Mouse (Mus musculus): ENCODE measurements at regions not wholly inside any gene's neighbourhood (a gene's known extent, or its start where the extent isn't known, plus 50 kb on each side); places are given as distances from the start of the nearest gene placed in this dataset.

DNA sequence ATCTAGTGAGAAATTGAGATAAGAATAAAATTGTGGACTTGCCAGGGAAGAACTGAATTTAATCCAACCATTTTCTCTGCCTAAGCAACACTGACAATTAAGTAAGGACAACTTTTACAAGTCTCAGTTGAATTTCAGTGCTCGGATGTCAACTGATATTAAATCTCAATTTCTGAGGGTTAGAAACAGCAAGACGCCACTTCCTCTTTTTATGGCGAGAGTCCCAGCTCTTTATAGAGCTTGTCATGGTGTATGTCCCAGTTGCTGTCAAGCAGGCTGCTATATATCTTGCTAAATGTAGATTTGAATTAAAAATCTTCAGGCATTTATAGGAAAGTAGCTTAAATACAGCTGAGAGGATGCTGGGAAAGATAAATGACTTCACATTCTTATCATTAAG is 697.8 kb upstream of the Got2 start:
- H3K9ac ChIP-seq (ENCODE audit: low read length), result no peak overlapping the region
- no peak overlapping the region for H3K4me3 ChIP-seq (ENCODE audit: low read depth, low read length)
- H3K4me1 ChIP-seq (ENCODE audit: control insufficient read depth, insufficient read depth, low read length), result no peaks in the 10 kb centered on the region
- no peak overlapping the region for H3K4me2 ChIP-seq (ENCODE audit: low read depth, severe bottlenecking)
- 73% methylated on average over 3 of the region's 3 CpGs for WGBS
- H3K27ac ChIP-seq (replicated peaks; ENCODE audit: low read depth, low read length), result no peak overlapping the region
- no peaks in the 10 kb centered on the region for H3K27me3 ChIP-seq (ENCODE audit: control insufficient read depth, insufficient read depth, low read length)
- DNase-seq (ENCODE audit: low spot score), result no peak
- H3K36me3 ChIP-seq (ENCODE audit: control insufficient read depth, insufficient read depth, low read length), result no peaks in the 10 kb centered on the region
- ATAC-seq (ENCODE audit: insufficient number of reproducible peaks, low FRiP score, low TSS enrichment, low read depth), result no peak
- H3K9me3 ChIP-seq (ENCODE audit: control insufficient read depth, low read length), result no peaks in the 10 kb centered on the region

DNA sequence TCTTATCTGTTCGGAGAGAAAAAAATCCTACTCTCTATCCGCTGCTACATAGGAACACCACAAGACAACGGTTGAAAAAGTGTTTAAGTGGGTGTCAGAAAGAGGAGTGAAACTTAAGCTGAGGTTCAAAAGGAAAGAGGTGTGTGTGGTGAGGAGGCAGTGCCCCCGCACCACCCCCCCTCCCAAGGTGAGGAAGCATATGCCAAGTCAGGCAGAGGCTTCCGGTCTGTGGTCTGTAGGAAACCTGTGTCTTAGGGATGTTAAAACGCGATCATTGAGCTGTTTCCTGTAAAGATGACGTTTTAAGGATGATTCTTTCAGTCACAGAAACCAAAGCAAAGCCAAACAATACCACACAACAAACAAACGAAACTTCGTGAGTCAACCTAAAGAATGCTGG is 664.2 kb upstream of the Got2 start:
- DNase-seq (ENCODE audit: low spot score) (no peak), ATAC-seq (ENCODE audit: insufficient number of reproducible peaks, low FRiP score, low TSS enrichment, low read depth) (no peak)
- H3K27ac ChIP-seq (replicated peaks; ENCODE audit: low read depth, low read length), result no peak overlapping the region
- no peak overlapping the region for H3K4me3 ChIP-seq (ENCODE audit: low read depth, low read length)
- 78% methylated on average over 10 of the region's 10 CpGs for WGBS
- H3K9ac ChIP-seq (ENCODE audit: low read length), result no peak overlapping the region
- H3K4me2 ChIP-seq (ENCODE audit: low read depth, severe bottlenecking), result no peak overlapping the region
- no peaks in the 10 kb centered on the region for H3K9me3 ChIP-seq (ENCODE audit: control insufficient read depth, low read length)
- no peaks in the 10 kb centered on the region for H3K36me3 ChIP-seq (ENCODE audit: control insufficient read depth, insufficient read depth, low read length)
- no peaks in the 10 kb centered on the region for H3K4me1 ChIP-seq (ENCODE audit: control insufficient read depth, insufficient read depth, low read length)
- H3K27me3 ChIP-seq (ENCODE audit: control insufficient read depth, insufficient read depth, low read length), result no peaks in the 10 kb centered on the region

DNA sequence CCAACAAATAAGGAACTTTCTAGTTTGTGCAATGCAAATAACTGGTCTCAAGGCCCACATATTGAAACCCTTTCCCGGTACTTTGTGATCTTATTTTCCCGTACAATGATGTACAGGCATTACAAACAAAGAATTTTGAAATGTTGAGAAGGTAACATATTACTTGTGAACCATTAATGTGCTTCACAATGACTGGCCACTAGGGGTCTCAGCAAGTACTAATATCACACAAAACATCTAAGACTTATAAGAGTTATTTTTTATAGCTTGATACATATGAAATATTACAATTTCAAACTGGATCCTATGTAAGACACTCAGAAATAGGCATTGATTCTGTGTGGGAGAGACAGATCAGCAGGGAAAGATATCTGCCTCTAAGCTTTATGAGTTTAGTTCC is 662.1 kb upstream of the Got2 start:
- no peaks in the 10 kb centered on the region for H3K4me1 ChIP-seq (ENCODE audit: control insufficient read depth, insufficient read depth, low read length)
- ATAC-seq (ENCODE audit: insufficient number of reproducible peaks, low FRiP score, low TSS enrichment, low read depth), result no peak
- no peak for DNase-seq (ENCODE audit: low spot score)
- no peaks in the 10 kb centered on the region for H3K9me3 ChIP-seq (ENCODE audit: control insufficient read depth, low read length)
- H3K27me3 ChIP-seq (ENCODE audit: control insufficient read depth, insufficient read depth, low read length), result no peaks in the 10 kb centered on the region
- WGBS, result 81% methylated on average over 2 of the region's 2 CpGs
- no peak overlapping the region for H3K27ac ChIP-seq (replicated peaks; ENCODE audit: low read depth, low read length)
- no peak overlapping the region for H3K9ac ChIP-seq (ENCODE audit: low read length)
- no peak overlapping the region for H3K4me2 ChIP-seq (ENCODE audit: low read depth, severe bottlenecking)
- H3K36me3 ChIP-seq (ENCODE audit: control insufficient read depth, insufficient read depth, low read length), result no peaks in the 10 kb centered on the region
- no peak overlapping the region for H3K4me3 ChIP-seq (ENCODE audit: low read depth, low read length)

DNA sequence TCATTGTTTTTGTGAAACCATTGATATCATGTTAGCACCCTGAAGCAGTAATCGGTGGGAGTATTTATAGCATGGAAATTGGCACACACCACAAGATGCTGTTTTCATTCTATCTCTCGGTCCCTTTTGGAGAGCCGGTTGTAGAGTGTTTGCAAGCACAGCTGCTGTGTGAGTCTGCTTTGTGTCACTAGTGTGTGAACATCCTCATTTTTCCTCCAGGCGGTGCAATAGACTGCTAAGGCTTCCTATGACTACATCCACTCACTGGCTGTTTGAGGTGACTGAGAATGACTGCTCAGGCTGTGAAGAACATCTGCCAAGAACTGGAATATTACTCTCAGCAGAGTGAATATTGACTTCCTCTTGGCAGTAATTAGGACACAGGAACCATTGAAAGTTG is 660.3 kb upstream of the Got2 start:
- ATAC-seq (ENCODE audit: insufficient number of reproducible peaks, low FRiP score, low TSS enrichment, low read depth) (no peak), DNase-seq (ENCODE audit: low spot score) (no peak)
- no peaks in the 10 kb centered on the region for H3K4me1 ChIP-seq (ENCODE audit: control insufficient read depth, insufficient read depth, low read length)
- 72% methylated on average over 4 of the region's 4 CpGs for WGBS
- H3K36me3 ChIP-seq (ENCODE audit: control insufficient read depth, insufficient read depth, low read length), result no peaks in the 10 kb centered on the region
- no peak overlapping the region for H3K27ac ChIP-seq (replicated peaks; ENCODE audit: low read depth, low read length)
- no peaks in the 10 kb centered on the region for H3K9me3 ChIP-seq (ENCODE audit: control insufficient read depth, low read length)
- H3K4me3 ChIP-seq (ENCODE audit: low read depth, low read length), result no peak overlapping the region
- no peaks in the 10 kb centered on the region for H3K27me3 ChIP-seq (ENCODE audit: control insufficient read depth, insufficient read depth, low read length)
- no peak overlapping the region for H3K4me2 ChIP-seq (ENCODE audit: low read depth, severe bottlenecking)
- no peak overlapping the region for H3K9ac ChIP-seq (ENCODE audit: low read length)

DNA sequence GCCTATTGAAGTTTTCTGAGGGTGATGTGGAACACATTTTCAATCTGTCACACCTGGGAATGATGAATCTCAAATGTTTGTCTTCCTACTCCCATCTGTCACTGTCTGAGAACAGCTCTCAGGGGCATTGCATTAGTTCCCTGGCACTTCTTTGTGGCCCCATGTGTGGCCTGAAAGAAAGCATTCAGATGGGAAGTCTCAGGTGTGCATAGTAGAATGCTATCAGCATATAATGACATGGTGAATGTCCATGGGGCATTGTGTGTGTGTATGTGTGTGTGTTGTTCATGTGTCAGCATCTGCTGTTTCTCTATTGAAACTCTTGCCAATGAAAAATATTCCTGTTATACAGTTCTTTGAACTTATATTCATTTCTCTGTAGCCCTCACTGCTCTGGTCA is 659.8 kb upstream of the Got2 start:
- Histone ChIP-seq H3K9me3 (ENCODE audit: control insufficient read depth, low read length) (no peaks in the 10 kb centered on the region), H3K4me3 (ENCODE audit: low read depth, low read length) (no peak overlapping the region)
- ATAC-seq (ENCODE audit: insufficient number of reproducible peaks, low FRiP score, low TSS enrichment, low read depth), result no peak

DNA sequence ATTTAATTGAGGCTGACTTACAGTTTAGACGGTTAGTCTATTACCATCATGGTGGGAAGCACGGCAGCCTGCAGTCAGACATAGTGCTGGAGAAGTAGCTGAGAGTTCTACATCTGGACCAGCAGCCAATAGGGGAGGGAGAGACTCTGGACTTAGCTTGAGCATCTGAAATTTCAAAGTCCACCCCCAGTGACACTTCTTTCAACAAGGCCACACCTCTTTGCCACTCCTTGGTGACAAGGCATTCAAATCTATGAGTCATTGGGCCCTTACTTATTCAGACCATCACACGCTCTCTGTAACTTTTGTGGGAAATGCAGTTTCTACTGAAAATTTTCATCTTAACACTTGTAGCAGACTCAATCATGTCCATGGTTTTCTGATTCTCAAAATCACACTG is 653.9 kb upstream of the Got2 start:
- Histone ChIP-seq H3K4me2 (ENCODE audit: low read depth, severe bottlenecking) (no peak overlapping the region), H3K27ac (replicated peaks; ENCODE audit: low read depth, low read length) (no peak overlapping the region), H3K36me3 (ENCODE audit: control insufficient read depth, insufficient read depth, low read length) (no peaks in the 10 kb centered on the region), H3K4me1 (ENCODE audit: control insufficient read depth, insufficient read depth, low read length) (no peaks in the 10 kb centered on the region), H3K9ac (ENCODE audit: low read length) (no peak overlapping the region), H3K9me3 (ENCODE audit: control insufficient read depth, low read length) (no peaks in the 10 kb centered on the region), H3K4me3 (ENCODE audit: low read depth, low read length) (no peak overlapping the region), H3K27me3 (ENCODE audit: control insufficient read depth, insufficient read depth, low read length) (no peaks in the 10 kb centered on the region)
- no peak for DNase-seq (ENCODE audit: low spot score)
- ATAC-seq (ENCODE audit: insufficient number of reproducible peaks, low FRiP score, low TSS enrichment, low read depth), result no peak
- WGBS, result 87% methylated on average over 3 of the region's 3 CpGs

More for the DNA sequence above, 659.8 kb upstream of the Got2 start:
- no peak overlapping the region for H3K4me2 ChIP-seq (ENCODE audit: low read depth, severe bottlenecking)
- no peaks in the 10 kb centered on the region for H3K4me1 ChIP-seq (ENCODE audit: control insufficient read depth, insufficient read depth, low read length)
- no peak overlapping the region for H3K9ac ChIP-seq (ENCODE audit: low read length)
- no peak overlapping the region for H3K27ac ChIP-seq (replicated peaks; ENCODE audit: low read depth, low read length)
- no peaks in the 10 kb centered on the region for H3K27me3 ChIP-seq (ENCODE audit: control insufficient read depth, insufficient read depth, low read length)
- DNase-seq (ENCODE audit: low spot score), result no peak
- H3K36me3 ChIP-seq (ENCODE audit: control insufficient read depth, insufficient read depth, low read length), result no peaks in the 10 kb centered on the region

DNA sequence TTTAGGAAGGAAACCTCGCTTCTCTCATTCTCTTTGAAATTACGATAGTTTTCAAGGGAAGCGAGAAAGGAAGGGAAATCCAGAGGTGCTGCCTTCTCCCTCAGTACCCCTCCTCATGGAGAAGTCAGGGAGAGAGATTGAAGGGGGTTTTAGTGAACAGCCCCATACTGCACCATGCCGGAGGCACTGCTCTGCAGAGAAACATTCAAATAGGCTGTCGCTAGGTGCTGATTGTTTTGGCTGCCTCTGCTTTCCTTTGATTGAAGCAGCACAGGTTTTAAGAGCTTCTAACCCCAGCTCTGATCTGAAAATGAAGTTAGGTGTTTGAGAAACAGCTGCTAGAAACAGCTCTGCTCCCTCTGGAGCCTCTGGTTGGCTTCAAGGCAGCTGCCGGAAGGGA is 610.5 kb upstream of the Got2 start:
- Histone ChIP-seq H3K4me3 (ENCODE audit: low read depth, low read length) (no peak overlapping the region), H3K36me3 (ENCODE audit: control insufficient read depth, insufficient read depth, low read length) (no peaks in the 10 kb centered on the region), H3K4me1 (ENCODE audit: control insufficient read depth, insufficient read depth, low read length) (no peaks in the 10 kb centered on the region), H3K4me2 (ENCODE audit: low read depth, severe bottlenecking) (no peak overlapping the region), H3K27ac (replicated peaks; ENCODE audit: low read depth, low read length) (no peak overlapping the region), H3K9me3 (ENCODE audit: control insufficient read depth, low read length) (no peaks in the 10 kb centered on the region), H3K27me3 (ENCODE audit: control insufficient read depth, insufficient read depth, low read length) (no peaks in the 10 kb centered on the region), H3K9ac (ENCODE audit: low read length) (no peak overlapping the region)
- WGBS, result 60% methylated on average over 6 of the region's 6 CpGs
- ATAC-seq (ENCODE audit: insufficient number of reproducible peaks, low FRiP score, low TSS enrichment, low read depth), result no peak
- DNase-seq (ENCODE audit: low spot score), result no peak

DNA sequence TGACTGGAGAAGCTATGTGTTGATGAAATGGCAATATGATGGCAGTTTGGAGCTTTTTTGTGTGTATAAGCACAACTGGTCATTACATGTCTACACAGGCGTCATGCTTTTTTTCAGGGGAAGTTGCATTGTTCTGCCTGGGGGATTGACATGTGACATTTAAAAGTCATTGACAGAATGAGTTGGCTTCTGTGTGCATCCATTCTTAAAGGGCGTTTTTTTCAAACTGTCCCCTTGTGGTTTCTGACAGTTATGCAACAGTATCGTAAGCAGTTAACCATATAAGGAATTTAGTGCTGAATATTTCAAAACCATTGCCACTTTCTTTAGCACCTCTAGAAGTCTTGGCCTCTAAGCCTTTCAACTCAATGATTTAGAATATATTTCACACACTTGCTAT is 607.1 kb upstream of the Got2 start:
- ATAC-seq (ENCODE audit: insufficient number of reproducible peaks, low FRiP score, low TSS enrichment, low read depth), result no peak
- 82% methylated on average over 3 of the region's 3 CpGs for WGBS
- H3K9me3 ChIP-seq (ENCODE audit: control insufficient read depth, low read length), result no peaks in the 10 kb centered on the region
- no peak overlapping the region for H3K9ac ChIP-seq (ENCODE audit: low read length)
- no peak overlapping the region for H3K4me2 ChIP-seq (ENCODE audit: low read depth, severe bottlenecking)
- H3K27ac ChIP-seq (replicated peaks; ENCODE audit: low read depth, low read length), result no peak overlapping the region
- no peak for DNase-seq (ENCODE audit: low spot score)
- H3K27me3 ChIP-seq (ENCODE audit: control insufficient read depth, insufficient read depth, low read length), result no peaks in the 10 kb centered on the region
- no peaks in the 10 kb centered on the region for H3K4me1 ChIP-seq (ENCODE audit: control insufficient read depth, insufficient read depth, low read length)
- H3K36me3 ChIP-seq (ENCODE audit: control insufficient read depth, insufficient read depth, low read length), result no peaks in the 10 kb centered on the region
- no peak overlapping the region for H3K4me3 ChIP-seq (ENCODE audit: low read depth, low read length)

DNA sequence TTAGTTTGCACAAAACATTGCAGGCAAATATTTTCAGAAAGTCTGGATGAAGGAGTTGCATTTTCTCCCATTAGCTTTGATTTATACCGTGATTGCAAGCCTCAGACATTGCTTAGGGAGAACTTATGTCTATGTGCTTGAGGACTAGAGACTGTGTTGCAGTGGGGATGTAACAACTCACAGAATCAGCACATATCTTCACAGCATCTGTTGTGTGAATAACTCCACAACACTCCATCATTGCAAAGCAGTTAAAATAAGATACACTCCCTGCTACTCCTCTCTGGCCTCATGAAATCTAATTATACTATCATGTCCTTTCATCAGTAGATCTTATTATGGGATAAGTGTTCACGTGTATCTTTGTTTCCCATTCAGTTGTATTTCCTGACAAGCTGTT is 601.5 kb upstream of the Got2 start:
- Histone ChIP-seq H3K4me1 (ENCODE audit: control insufficient read depth, insufficient read depth, low read length) (no peaks in the 10 kb centered on the region), H3K4me3 (ENCODE audit: low read depth, low read length) (no peak overlapping the region), H3K9me3 (ENCODE audit: control insufficient read depth, low read length) (no peaks in the 10 kb centered on the region), H3K4me2 (ENCODE audit: low read depth, severe bottlenecking) (no peak overlapping the region), H3K27me3 (ENCODE audit: control insufficient read depth, insufficient read depth, low read length) (no peaks in the 10 kb centered on the region), H3K36me3 (ENCODE audit: control insufficient read depth, insufficient read depth, low read length) (no peaks in the 10 kb centered on the region), H3K27ac (replicated peaks; ENCODE audit: low read depth, low read length) (no peak overlapping the region), H3K9ac (ENCODE audit: low read length) (no peak overlapping the region)
- 74% methylated on average over 2 of the region's 2 CpGs for WGBS
- no peak for DNase-seq (ENCODE audit: low spot score)
- no peak for ATAC-seq (ENCODE audit: insufficient number of reproducible peaks, low FRiP score, low TSS enrichment, low read depth)
